Mouse (Mus musculus) intestine, embryonic 15.5 days (tissue): ENCODE measurements around the gene 4921536K21Rik. TPM values are rescaled to one million over a fixed set of nuclear protein-coding genes. Genes with fewer than 3 reads are reported as not detected.
"Not testable (repeated sequence)": the region's sequence is repeated elsewhere in the genome, so short reads cannot be mapped to it uniquely, and the experiment has no call there.

Experiments used
- ATAC-seq: fragments of 200-750 bp; cut with Nextera tagmentation; 2 replicates; pipeline ENCODE4 v1.8.0; 2017; ENCODE audit warnings: moderate TSS enrichment, moderate library complexity
- H3K27ac ChIP-seq: fragments of 300-500 bp; sonication (generic); 2 replicates; pipeline ENCODE4 v1.5.1; 2015; ENCODE audit warnings: mild to moderate bottlenecking, inconsistent platforms
- H3K27me3 ChIP-seq: fragments of 300-500 bp; sonication (generic); replicated peaks from 2 replicates; pipeline ENCODE4 v1.6.1; 2015; ENCODE audit warnings: inconsistent platforms
- H3K36me3 ChIP-seq: fragments of 300-500 bp; sonication (generic); 2 replicates; pipeline ENCODE4 v1.6.1; 2015; ENCODE audit warnings: inconsistent platforms
- H3K4me1 ChIP-seq: fragments of 300-500 bp; sonication (generic); replicated peaks from 2 replicates; pipeline ENCODE4 v1.6.1; 2015; ENCODE audit warnings: inconsistent platforms
- H3K4me2 ChIP-seq: fragments of 300-500 bp; sonication (generic); replicated peaks from 2 replicates; pipeline ENCODE4 v1.6.1; 2015; ENCODE audit warnings: mild to moderate bottlenecking, inconsistent platforms
- H3K4me3 ChIP-seq: fragments of 300-500 bp; sonication (generic); replicated peaks from 2 replicates; pipeline ENCODE4 v1.5.1; 2015; ENCODE audit warnings: inconsistent platforms
- H3K9ac ChIP-seq: fragments of 300-500 bp; sonication (generic); 2 replicates; pipeline ENCODE4 v1.6.1; 2015; ENCODE audit warnings: inconsistent platforms
- H3K9me3 ChIP-seq: fragments of 300-500 bp; sonication (generic); 2 replicates; pipeline ENCODE4 v1.6.1; 2016; ENCODE audit warnings: inconsistent platforms
- whole genome bisulfite sequencing: fragments of 180-500 bp; shearing (Covaris S2); methylation state at CpG from one replicate; pipeline ENCODE4 v1.1.7; 2015; 5-methylcytosine and 5-hydroxymethylcytosine counted together
- polyA plus RNA-seq: library from polyadenylated mRNA; unstranded; fragments of >200 nt; fragmentation: Nextera tagmentation; extraction: Ambion mirVana; gene quantifications from 2 replicates; pipeline ENCODE4 v1.2.1, GENCODE M21; 2015

4921536K21Rik gene
- polyA plus RNA-seq, 1 experiment from 2014 or later: 0.29 TPM

- H3K9ac ChIP-seq: no peak overlapping the region
- H3K4me3 ChIP-seq: no peak overlapping the region
- H3K27ac ChIP-seq: no peak overlapping the region
- H3K4me2 ChIP-seq: no peak overlapping the region
- no peaks in the 10 kb centered on the region for H3K36me3 ChIP-seq
- no peak for ATAC-seq
- WGBS: 93% methylated on average over 9 of the region's 9 CpGs
- no peaks in the 10 kb centered on the region for H3K4me1 ChIP-seq
- H3K27me3 ChIP-seq: no peaks in the 10 kb centered on the region
- no peaks in the 10 kb centered on the region for H3K9me3 ChIP-seq
Observed at GRCm38 (mm10) chr11:3922115-3922514, 27.2 kb upstream of the 4921536K21Rik start.

GRCm38 (mm10) chr11:3921281-3921850 is 26.5 kb upstream of the 4921536K21Rik start:
- Histone ChIP-seq H3K36me3 (no peaks in the 10 kb centered on the region), H3K27me3 (no peaks in the 10 kb centered on the region), H3K27ac (no peak overlapping the region), H3K4me1 (no peaks in the 10 kb centered on the region), H3K4me2 (no peak overlapping the region), H3K9ac (no peak overlapping the region), H3K9me3 (no peaks in the 10 kb centered on the region), H3K4me3 (no peak overlapping the region)
- 42% methylated on average over 8 of the region's 8 CpGs for WGBS
- no peak for ATAC-seq

- no peak overlapping the region for H3K4me2 ChIP-seq
- ATAC-seq: no peak
- H3K36me3 ChIP-seq: no peaks in the 10 kb centered on the region
- H3K4me3 ChIP-seq: no peak overlapping the region
- no peak overlapping the region for H3K27ac ChIP-seq
- no peaks in the 10 kb centered on the region; the same call in 1 of the 2 replicates for H3K27me3 ChIP-seq
- 87% methylated on average over 7 of the region's 7 CpGs for WGBS
- no peak overlapping the region for H3K9ac ChIP-seq
- H3K9me3 ChIP-seq: no peaks in the 10 kb centered on the region
- H3K4me1 ChIP-seq: no peaks in the 10 kb centered on the region
Observed at GRCm38 (mm10) chr11:3920476-3920875, 25.6 kb upstream of the 4921536K21Rik start.

- no peak for ATAC-seq
- H3K4me1 ChIP-seq: peaks cover 6% of the 10 kb centered on the region; the same call in 1 of the 2 replicates
- 51% methylated on average over 1 of the region's 1 CpGs for WGBS
- no peaks in the 10 kb centered on the region for H3K9me3 ChIP-seq
- H3K36me3 ChIP-seq: no peaks in the 10 kb centered on the region
- H3K4me3 ChIP-seq: no peak overlapping the region
- no peak overlapping the region for H3K27ac ChIP-seq
- no peak overlapping the region for H3K4me2 ChIP-seq
- no peaks in the 10 kb centered on the region; the same call in 1 of the 2 replicates for H3K27me3 ChIP-seq
- no peak overlapping the region for H3K9ac ChIP-seq
Observed at GRCm38 (mm10) chr11:3918738-3919137, 23.8 kb upstream of the 4921536K21Rik start.

- peak; percentile 77 for ATAC-seq
- H3K27me3 ChIP-seq: peaks cover 10% of the 10 kb centered on the region
- under 1% methylated on average over 28 of the region's 28 CpGs for WGBS
- H3K9me3 ChIP-seq: no peaks in the 10 kb centered on the region
- H3K27ac ChIP-seq: peak within 1 kb of the TSS; percentile 22; the same call in 1 of the 2 replicates
- H3K4me2 ChIP-seq: peak within 1 kb of the TSS; percentile 95
- peak within 1 kb of the TSS; percentile 62 for H3K4me3 ChIP-seq
- H3K9ac ChIP-seq: peak within 1 kb of the TSS; percentile 43
- peaks cover 23% of the 10 kb centered on the region for H3K4me1 ChIP-seq
- no peaks in the 10 kb centered on the region for H3K36me3 ChIP-seq
Observed at GRCm38 (mm10) chr11:3914109-3914840, 19.4 kb upstream of the 4921536K21Rik start, which contains the start of gene Slc35e4. Gene Slc35e4, minus strand, starts transcription at chr11:3914664.

- no peaks in the 10 kb centered on the region for H3K9me3 ChIP-seq
- peak overlapping the region; percentile 62 for H3K4me3 ChIP-seq
- H3K27ac ChIP-seq: peak overlapping the region; percentile 22; the same call in 1 of the 2 replicates
- peaks cover 10% of the 10 kb centered on the region for H3K27me3 ChIP-seq
- peaks cover 23% of the 10 kb centered on the region for H3K4me1 ChIP-seq
- peak overlapping the region; percentile 43 for H3K9ac ChIP-seq
- under 1% methylated on average over 65 of the region's 65 CpGs for WGBS
- H3K36me3 ChIP-seq: no peaks in the 10 kb centered on the region
- peak; percentile 88 for ATAC-seq
- peak overlapping the region; percentile 95 for H3K4me2 ChIP-seq
Observed at GRCm38 (mm10) chr11:3913316-3914108, 18.6 kb upstream of the 4921536K21Rik start.

GRCm38 (mm10) chr11:3912875-3913271 is 18.0 kb upstream of the 4921536K21Rik start:
- Histone ChIP-seq H3K36me3 (no peaks in the 10 kb centered on the region), H3K27me3 (peaks cover 10% of the 10 kb centered on the region), H3K4me2 (peak overlapping the region; percentile 95), H3K4me3 (peak overlapping the region; percentile 62), H3K27ac (no peak overlapping the region), H3K4me1 (peaks cover 23% of the 10 kb centered on the region), H3K9ac (peak overlapping the region; percentile 43; the same call in 1 of the 2 replicates), H3K9me3 (no peaks in the 10 kb centered on the region)
- 0 out of 2 replicates have a peak, but pooled peaks have one; percentile 0 for ATAC-seq
- 6% methylated on average over 16 of the region's 16 CpGs for WGBS

GRCm38 (mm10) chr11:3912100-3912874 is 17.4 kb upstream of the 4921536K21Rik start:
- WGBS: 32% methylated on average over 19 of the region's 19 CpGs
- H3K36me3 ChIP-seq: no peaks in the 10 kb centered on the region
- peak overlapping the region; percentile 43; the same call in 1 of the 2 replicates for H3K9ac ChIP-seq
- peak overlapping the region; percentile 62 for H3K4me3 ChIP-seq
- peaks cover 23% of the 10 kb centered on the region for H3K4me1 ChIP-seq
- H3K9me3 ChIP-seq: no peaks in the 10 kb centered on the region
- peaks cover 10% of the 10 kb centered on the region for H3K27me3 ChIP-seq
- ATAC-seq: no peak
- no peak overlapping the region for H3K27ac ChIP-seq
- H3K4me2 ChIP-seq: peak overlapping the region; percentile 95

GRCm38 (mm10) chr11:3911440-3911839 is 16.5 kb upstream of the 4921536K21Rik start:
- H3K9ac ChIP-seq, H3K27ac ChIP-seq, H3K36me3 ChIP-seq, ATAC-seq, H3K4me3 ChIP-seq, H3K4me2 ChIP-seq, H3K9me3 ChIP-seq: not testable (repeated sequence)
- 91% methylated on average over 6 of the region's 6 CpGs for WGBS
- Histone ChIP-seq H3K27me3 (peaks cover 10% of the 10 kb centered on the region), H3K4me1 (peaks cover 23% of the 10 kb centered on the region)

GRCm38 (mm10) chr11:3910513-3911310 is 15.8 kb upstream of the 4921536K21Rik start:
- WGBS: 76% methylated on average over 5 of the region's 5 CpGs
- ATAC-seq: no peak
- no peak overlapping the region for H3K9ac ChIP-seq
- no peak overlapping the region; the same call in 1 of the 2 replicates for H3K4me2 ChIP-seq
- H3K4me3 ChIP-seq: no peak overlapping the region
- H3K27ac ChIP-seq: no peak overlapping the region
- H3K27me3 ChIP-seq: peaks cover 10% of the 10 kb centered on the region
- no peaks in the 10 kb centered on the region for H3K36me3 ChIP-seq
- peaks cover 23% of the 10 kb centered on the region for H3K4me1 ChIP-seq
- no peaks in the 10 kb centered on the region for H3K9me3 ChIP-seq

- Histone ChIP-seq H3K27me3 (peaks cover 10% of the 10 kb centered on the region; the same call in 1 of the 2 replicates), H3K9ac (no peak overlapping the region), H3K4me2 (no peak overlapping the region), H3K27ac (no peak overlapping the region), H3K4me3 (no peak overlapping the region), H3K4me1 (peaks cover 21% of the 10 kb centered on the region), H3K36me3 (no peaks in the 10 kb centered on the region), H3K9me3 (no peaks in the 10 kb centered on the region)
- ATAC-seq: no peak
- 88% methylated on average over 4 of the region's 4 CpGs for WGBS
Observed at GRCm38 (mm10) chr11:3909236-3909635, 14.3 kb upstream of the 4921536K21Rik start.
